Mouse (Mus musculus) NIH3T3 (cell line): ENCODE measurements at regions not wholly inside any gene's neighbourhood (a gene's known extent, or its start where the extent isn't known, plus 50 kb on each side); places are given as distances from the start of the nearest gene placed in this dataset.

Source experiments
- DNase-seq: peaks from one replicate; pipeline ENCODE4 v3.0.0-alpha.2; 2012; ENCODE audit warnings: low read depth

- no peak for DNase-seq
These were observed 91.5 kb upstream of the 2210010C04Rik start for GRCm38 (mm10) chr6:41126855-41127254.

- no peak for DNase-seq
These were observed 86.3 kb upstream of the 2210010C04Rik start for GRCm38 (mm10) chr6:41121641-41122040.

- no peak for DNase-seq
These were observed 83.9 kb upstream of the 2210010C04Rik start for GRCm38 (mm10) chr6:41119176-41119575.

- peak; percentile 16 for DNase-seq
These were observed 83.1 kb upstream of the 2210010C04Rik start for GRCm38 (mm10) chr6:41118201-41118976.

- no peak for DNase-seq
These were observed 78.6 kb upstream of the 2210010C04Rik start for GRCm38 (mm10) chr6:41113943-41114342.

- peak; percentile 14 for DNase-seq
These were observed 77.7 kb upstream of the 2210010C04Rik start for GRCm38 (mm10) chr6:41112861-41113610.

GRCm38 (mm10) chr6:41111829-41112228 is 76.5 kb upstream of the 2210010C04Rik start:
- no peak for DNase-seq

- no peak for DNase-seq
These were observed 73.6 kb upstream of the 2210010C04Rik start for GRCm38 (mm10) chr6:41108897-41109296.

- DNase-seq: no peak
These were observed 68.5 kb upstream of the 2210010C04Rik start for GRCm38 (mm10) chr6:41103689-41104400.

GRCm38 (mm10) chr6:41101997-41102396 is 66.7 kb upstream of the 2210010C04Rik start:
- DNase-seq: no peak

GRCm38 (mm10) chr6:41100258-41100657 is 64.9 kb upstream of the 2210010C04Rik start:
- DNase-seq: no peak

GRCm38 (mm10) chr6:41091177-41091829 is 56.0 kb upstream of the 2210010C04Rik start:
- peak; percentile 9 for DNase-seq
